Mouse (Mus musculus): ENCODE measurements around the gene Scn3a. TPM values are rescaled to one million over a fixed set of nuclear protein-coding genes. Genes with fewer than 3 reads are reported as not detected.

Scn3a gene
- polyA plus RNA-seq, 2 experiments = 0.01 TPM

GRCm38 (mm10) chr2:65563898-65564297 lies 3.5 kb downstream of the Scn3a start:
- no peak overlapping the region for H3K4me3 ChIP-seq (ENCODE audit: insufficient read depth in 1 of 2, low read depth in 2 of 2, low read length in 2 of 2)
- 39% methylated on average over 4 of the region's 4 CpGs for WGBS (ENCODE audit: insufficient replicate concordance)
- no peak overlapping the region for H3K27ac ChIP-seq
- H3K9me3 ChIP-seq (ENCODE audit: control insufficient read depth, low read length) = no peaks in the 10 kb centered on the region
- no peak overlapping the region for H3K4me2 ChIP-seq (ENCODE audit: low read depth)
- ATAC-seq (ENCODE audit: insufficient read depth) (no peak), DNase-seq (ENCODE audit: low read depth in 3 of 3, low spot score in 3 of 3) (no peak)
- TF ChIP-seq CTCF (IDR thresholded peaks at IDR 0.05; ENCODE audit: low read depth) = no peak
- no peak for TF ChIP-seq EP300 (IDR thresholded peaks at IDR 0.05; ENCODE audit: low read depth)
- no peaks in the 10 kb centered on the region for H3K4me1 ChIP-seq (replicated peaks; ENCODE audit: control insufficient read depth in 2 of 2, insufficient read depth in 2 of 2, low read length in 1 of 2)
- no peaks in the 10 kb centered on the region for H3K36me3 ChIP-seq (replicated peaks; ENCODE audit: control insufficient read depth, insufficient read depth, low read depth)
- no peak overlapping the region for H3K9ac ChIP-seq (replicated peaks)
- no peaks in the 10 kb centered on the region for H3K27me3 ChIP-seq (ENCODE audit: control insufficient read depth, insufficient read depth, low read length)

- no peak overlapping the region for H3K27ac ChIP-seq
- WGBS (ENCODE audit: insufficient replicate concordance) = 46% methylated on average over 3 of the region's 3 CpGs
- no peaks in the 10 kb centered on the region for H3K27me3 ChIP-seq (ENCODE audit: control insufficient read depth, insufficient read depth, low read length)
- no peak for TF ChIP-seq EP300 (IDR thresholded peaks at IDR 0.05; ENCODE audit: low read depth)
- no peak for TF ChIP-seq CTCF (IDR thresholded peaks at IDR 0.05; ENCODE audit: low read depth)
- no peak for ATAC-seq (ENCODE audit: insufficient read depth)
- H3K4me2 ChIP-seq (ENCODE audit: low read depth) = no peak overlapping the region
- H3K9me3 ChIP-seq (ENCODE audit: control insufficient read depth, low read length) = no peaks in the 10 kb centered on the region
- H3K4me3 ChIP-seq (ENCODE audit: insufficient read depth in 1 of 2, low read depth in 2 of 2, low read length in 2 of 2) = no peak overlapping the region
- H3K4me1 ChIP-seq (replicated peaks; ENCODE audit: control insufficient read depth in 2 of 2, insufficient read depth in 2 of 2, low read length in 1 of 2) = no peaks in the 10 kb centered on the region
- H3K36me3 ChIP-seq (replicated peaks; ENCODE audit: control insufficient read depth, insufficient read depth, low read depth) = no peaks in the 10 kb centered on the region
- H3K9ac ChIP-seq (replicated peaks) = no peak overlapping the region
- no peak for DNase-seq (ENCODE audit: low read depth in 3 of 3, low spot score in 3 of 3)
These were observed 9.7 kb downstream of the Scn3a start for GRCm38 (mm10) chr2:65557719-65558118.

GRCm38 (mm10) chr2:65554662-65555061 lies 12.8 kb downstream of the Scn3a start:
- Histone ChIP-seq H3K4me3 (ENCODE audit: insufficient read depth in 1 of 2, low read depth in 2 of 2, low read length in 2 of 2) (no peak overlapping the region), H3K9ac (replicated peaks) (no peak overlapping the region), H3K27ac (no peak overlapping the region), H3K4me2 (ENCODE audit: low read depth) (no peak overlapping the region), H3K4me1 (replicated peaks; ENCODE audit: control insufficient read depth in 2 of 2, insufficient read depth in 2 of 2, low read length in 1 of 2) (no peaks in the 10 kb centered on the region), H3K27me3 (ENCODE audit: control insufficient read depth, insufficient read depth, low read length) (no peaks in the 10 kb centered on the region), H3K36me3 (replicated peaks; ENCODE audit: control insufficient read depth, insufficient read depth, low read depth) (no peaks in the 10 kb centered on the region), H3K9me3 (ENCODE audit: control insufficient read depth, low read length) (no peaks in the 10 kb centered on the region)
- ATAC-seq (ENCODE audit: insufficient read depth) (no peak), DNase-seq (ENCODE audit: low read depth in 3 of 3, low spot score in 3 of 3) (no peak)
- TF ChIP-seq CTCF (IDR thresholded peaks at IDR 0.05; ENCODE audit: low read depth) = no peak
- TF ChIP-seq EP300 (IDR thresholded peaks at IDR 0.05; ENCODE audit: low read depth) = no peak
- WGBS (ENCODE audit: insufficient replicate concordance) = 52% methylated on average over 7 of the region's 7 CpGs

- 62% methylated on average over 3 of the region's 3 CpGs for WGBS (ENCODE audit: insufficient replicate concordance)
- ATAC-seq (ENCODE audit: insufficient read depth) = no peak
- no peaks in the 10 kb centered on the region for H3K27me3 ChIP-seq (ENCODE audit: control insufficient read depth, insufficient read depth, low read length)
- H3K4me2 ChIP-seq (ENCODE audit: low read depth) = no peak overlapping the region
- H3K36me3 ChIP-seq (replicated peaks; ENCODE audit: control insufficient read depth, insufficient read depth, low read depth) = no peaks in the 10 kb centered on the region
- H3K27ac ChIP-seq = no peak overlapping the region
- H3K9ac ChIP-seq (replicated peaks) = no peak overlapping the region
- DNase-seq (ENCODE audit: low read depth in 3 of 3, low spot score in 3 of 3) = no peak
- TF ChIP-seq EP300 (IDR thresholded peaks at IDR 0.05; ENCODE audit: low read depth) = no peak
- no peak for TF ChIP-seq CTCF (IDR thresholded peaks at IDR 0.05; ENCODE audit: low read depth)
- H3K4me1 ChIP-seq (replicated peaks; ENCODE audit: control insufficient read depth in 2 of 2, insufficient read depth in 2 of 2, low read length in 1 of 2) = no peaks in the 10 kb centered on the region
- no peaks in the 10 kb centered on the region for H3K9me3 ChIP-seq (ENCODE audit: control insufficient read depth, low read length)
- no peak overlapping the region for H3K4me3 ChIP-seq (ENCODE audit: insufficient read depth in 1 of 2, low read depth in 2 of 2, low read length in 2 of 2)
These were observed 14.0 kb downstream of the Scn3a start for GRCm38 (mm10) chr2:65553473-65553872.

GRCm38 (mm10) chr2:65552727-65553126 lies 14.7 kb downstream of the Scn3a start:
- WGBS (ENCODE audit: insufficient replicate concordance) = 51% methylated on average over 3 of the region's 3 CpGs
- no peaks in the 10 kb centered on the region for H3K27me3 ChIP-seq (ENCODE audit: control insufficient read depth, insufficient read depth, low read length)
- H3K4me1 ChIP-seq (replicated peaks; ENCODE audit: control insufficient read depth in 2 of 2, insufficient read depth in 2 of 2, low read length in 1 of 2) = no peaks in the 10 kb centered on the region
- no peak for DNase-seq (ENCODE audit: low read depth in 3 of 3, low spot score in 3 of 3)
- H3K9me3 ChIP-seq (ENCODE audit: control insufficient read depth, low read length) = no peaks in the 10 kb centered on the region
- no peak overlapping the region for H3K4me2 ChIP-seq (ENCODE audit: low read depth)
- no peak for ATAC-seq (ENCODE audit: insufficient read depth)
- no peak overlapping the region for H3K4me3 ChIP-seq (ENCODE audit: insufficient read depth in 1 of 2, low read depth in 2 of 2, low read length in 2 of 2)
- H3K27ac ChIP-seq = no peak overlapping the region
- H3K36me3 ChIP-seq (replicated peaks; ENCODE audit: control insufficient read depth, insufficient read depth, low read depth) = no peaks in the 10 kb centered on the region
- H3K9ac ChIP-seq (replicated peaks) = no peak overlapping the region
- no peak for TF ChIP-seq EP300 (IDR thresholded peaks at IDR 0.05; ENCODE audit: low read depth)
- TF ChIP-seq CTCF (IDR thresholded peaks at IDR 0.05; ENCODE audit: low read depth) = no peak

Data from liver, embryonic 14.5 days (tissue).